Mouse (Mus musculus) CH12.LX (cell line): ENCODE measurements around the gene Rbp2. TPM values are rescaled to one million over a fixed set of nuclear protein-coding genes. Genes with fewer than 3 reads are reported as not detected.

Experiments used
- DNase-seq: peaks from one replicate; pipeline ENCODE4 v3.0.0-alpha.2; 2013; ENCODE audit errors: extremely low read depth
- H3K27ac ChIP-seq: 2 replicates; pipeline ENCODE4 v1.5.1; 2012; ENCODE audit warnings: low read depth, mild to moderate bottlenecking, control low read depth, moderate library complexity; ENCODE audit not compliant: insufficient read depth
- H3K27me3 ChIP-seq: replicated peaks from 2 replicates; pipeline ENCODE3; 2012; ENCODE audit warnings: inconsistent platforms
- H3K36me3 ChIP-seq, 2 experiments: replicated peaks in 1 of 2; 2 replicates each; pipeline versions ENCODE3 to v1.6.1; 2012; ENCODE audit warnings: inconsistent platforms in 1 of 2, low read length in 1 of 2, mild to moderate bottlenecking in 1 of 2, mixed read lengths in 1 of 2, moderate library complexity in 1 of 2; ENCODE audit not compliant: control insufficient read depth in 1 of 2, insufficient read depth in 1 of 2
- H3K4me1 ChIP-seq, 2 experiments: 2 replicates each; pipeline ENCODE4 v1.6.1; 2012; ENCODE audit warnings: inconsistent platforms in 1 of 2, moderate library complexity in 1 of 2; ENCODE audit not compliant: insufficient read depth in 2 of 2, control insufficient read depth in 1 of 2
- H3K4me2 ChIP-seq: 2 replicates; pipeline ENCODE4 v1.6.1; 2012; ENCODE audit warnings: low read depth, mild to moderate bottlenecking, control low read depth; ENCODE audit not compliant: poor library complexity, insufficient read depth, severe bottlenecking
- H3K4me3 ChIP-seq, 3 experiments: fragments of 150-350 bp in 1 of 3; sonication (generic) in 1 of 3; replicated peaks in 1 of 3; 2 replicates each; pipeline versions ENCODE3 to v1.5.1; 2011 to 2012; ENCODE audit warnings: low read depth in 2 of 3, low read length in 2 of 3, mild to moderate bottlenecking in 2 of 3, moderate library complexity in 2 of 3, control low read depth in 1 of 3, improper control_type of control experiment in 1 of 3, inconsistent platforms in 1 of 3, mixed read lengths in 1 of 3; ENCODE audit not compliant: poor library complexity in 1 of 3
- H3K79me2 ChIP-seq: replicated peaks from 2 replicates; pipeline ENCODE4 v1.6.1; 2012; ENCODE audit warnings: mild to moderate bottlenecking, moderate library complexity; ENCODE audit not compliant: control insufficient read depth, poor library complexity, insufficient read depth, severe bottlenecking; ENCODE audit errors: extremely low read depth
- H3K9ac ChIP-seq: 2 replicates; pipeline ENCODE4 v1.6.1; 2012; ENCODE audit warnings: low read depth, mild to moderate bottlenecking, control low read depth, moderate library complexity; ENCODE audit not compliant: insufficient read depth
- H3K9me3 ChIP-seq: replicated peaks from 2 replicates; pipeline ENCODE3; 2012; ENCODE audit warnings: low read length, inconsistent platforms, mixed read lengths
- BHLHE40 ChIP-seq: IDR thresholded peaks from 2 replicates; pipeline ENCODE4 v1.6.1; 2011; ENCODE audit warnings: mild to moderate bottlenecking, low read depth, low read length, improper control_type of control experiment
- CHD2 ChIP-seq: IDR thresholded peaks from 2 replicates; pipeline ENCODE4 v1.6.1; 2011; ENCODE audit warnings: low read length, improper control_type of control experiment
- CTCF ChIP-seq, 2 experiments: IDR thresholded peaks in 1 of 2; conservative IDR thresholded peaks in 1 of 2; 2 replicates each; pipeline ENCODE4 v1.5.1; 2011 to 2012; ENCODE audit warnings: low read depth in 2 of 2, low read length in 2 of 2, improper control_type of control experiment in 1 of 2, inconsistent platforms in 1 of 2, mild to moderate bottlenecking in 1 of 2, moderate library complexity in 1 of 2
- ELF1 ChIP-seq: IDR thresholded peaks from 2 replicates; pipeline ENCODE4 v1.6.1; 2014; ENCODE audit warnings: low read depth, mild to moderate bottlenecking, inconsistent platforms, low read length, improper control_type of control experiment
- EP300 ChIP-seq: IDR thresholded peaks from 2 replicates; pipeline ENCODE4 v1.6.1; 2011; ENCODE audit warnings: low read length, improper control_type of control experiment
- GABPA ChIP-seq: IDR thresholded peaks from 2 replicates; pipeline ENCODE4 v1.6.1; 2012; ENCODE audit warnings: low read depth, low read length, improper control_type of control experiment, inconsistent platforms; ENCODE audit not compliant: insufficient replicate concordance
- HCFC1 ChIP-seq: IDR thresholded peaks from 2 replicates; pipeline ENCODE4 v1.6.1; 2012; ENCODE audit warnings: low read depth, mild to moderate bottlenecking, inconsistent platforms, low read length, improper control_type of control experiment
- IRF4 ChIP-seq: IDR thresholded peaks from 2 replicates; pipeline ENCODE4 v1.6.1; 2014; ENCODE audit warnings: low read depth, mild to moderate bottlenecking, inconsistent platforms, low read length, improper control_type of control experiment
- JUND ChIP-seq: conservative IDR thresholded peaks from 2 replicates; pipeline ENCODE4 v1.6.1; 2011; ENCODE audit warnings: low read depth, low read length, improper control_type of control experiment
- KAT2A ChIP-seq: IDR thresholded peaks from 2 replicates; pipeline ENCODE4 v1.6.1; 2012; ENCODE audit warnings: low read length, improper control_type of control experiment, inconsistent platforms; ENCODE audit not compliant: insufficient replicate concordance
- MAFK ChIP-seq: IDR thresholded peaks from 2 replicates; pipeline ENCODE4 v1.6.1; 2011; ENCODE audit warnings: low read length, improper control_type of control experiment; ENCODE audit not compliant: insufficient replicate concordance
- MAZ ChIP-seq: IDR thresholded peaks from 2 replicates; pipeline ENCODE4 v1.6.1; 2012; ENCODE audit warnings: low read depth, mild to moderate bottlenecking, inconsistent platforms, low read length, improper control_type of control experiment, moderate library complexity
- MEF2A ChIP-seq: IDR thresholded peaks from 2 replicates; pipeline ENCODE4 v1.6.1; 2014; ENCODE audit warnings: low read depth, mild to moderate bottlenecking, inconsistent platforms, low read length, improper control_type of control experiment, borderline replicate concordance
- MXI1 ChIP-seq: IDR thresholded peaks from 2 replicates; pipeline ENCODE4 v1.6.1; 2011; ENCODE audit warnings: mild to moderate bottlenecking, low read depth, low read length, improper control_type of control experiment
- NRF1 ChIP-seq: IDR thresholded peaks from 2 replicates; pipeline ENCODE4 v1.6.1; 2014; ENCODE audit warnings: low read depth, mild to moderate bottlenecking, inconsistent platforms, low read length, improper control_type of control experiment, moderate library complexity
- PAX5 ChIP-seq: IDR thresholded peaks from 2 replicates; pipeline ENCODE4 v1.6.1; 2012; ENCODE audit warnings: low read length, inconsistent platforms, mixed read lengths
- POLR2A ChIP-seq: IDR thresholded peaks from 2 replicates; pipeline ENCODE4 v1.6.1; 2011; ENCODE audit warnings: low read depth, mild to moderate bottlenecking, improper control_type of control experiment, low read length
- RAD21 ChIP-seq: IDR thresholded peaks from 2 replicates; pipeline ENCODE4 v1.6.1; 2011; ENCODE audit warnings: low read depth, mild to moderate bottlenecking, low read length, improper control_type of control experiment, moderate library complexity
- SIN3A ChIP-seq: IDR thresholded peaks from 2 replicates; pipeline ENCODE4 v1.6.1; 2012; ENCODE audit warnings: low read length, improper control_type of control experiment, inconsistent platforms
- TBP ChIP-seq: conservative IDR thresholded peaks from 2 replicates; pipeline ENCODE4 v1.6.1; 2011; ENCODE audit warnings: low read depth, low read length, improper control_type of control experiment
- UBTF ChIP-seq: IDR thresholded peaks from 2 replicates; pipeline ENCODE4 v1.6.1; 2012; ENCODE audit warnings: low read depth, mild to moderate bottlenecking, inconsistent platforms, low read length, improper control_type of control experiment, moderate library complexity
- ZC3H11A ChIP-seq: IDR thresholded peaks from 2 replicates; pipeline ENCODE4 v1.6.1; 2012; ENCODE audit warnings: low read depth, mild to moderate bottlenecking, inconsistent platforms, low read length, improper control_type of control experiment
- ZMIZ1 ChIP-seq: IDR thresholded peaks from 2 replicates; pipeline ENCODE4 v1.6.1; 2012; ENCODE audit warnings: low read depth, mild to moderate bottlenecking, inconsistent platforms, low read length, improper control_type of control experiment
- ZNF384 ChIP-seq: IDR thresholded peaks from 2 replicates; pipeline ENCODE4 v1.6.1; 2012; ENCODE audit warnings: low read depth, low read length, improper control_type of control experiment, inconsistent platforms
- dilution Hi-C: fragments of 300-500 bp; cut with MboI; formaldehyde crosslinking; loops from 2 replicates; pipeline ENCODE4 v1.14.3; 2020; ENCODE audit warnings: low sequenced_read_pairs; ENCODE audit not compliant: extremely low pct_unique_long_range_greater_than_20kb, extremely low pct_ligation_motif_present
- in situ Hi-C: fragments of 300-500 bp; cut with MboI; formaldehyde crosslinking; loops from 3 replicates; pipeline ENCODE4 v1.14.3; 2019; ENCODE audit warnings: low sequenced_read_pairs, low pct_ligation_motif_present, low pct_unique_long_range_greater_than_20kb, mixed read lengths
- polyA plus RNA-seq: library from polyadenylated mRNA; unstranded; fragments of >175 nt; gene quantifications from 2 replicates; pipeline ENCODE4 v1.2.1, GENCODE M21; 2012; ENCODE audit warnings: low read depth; ENCODE audit not compliant: insufficient read length
- total RNA-seq, 2 experiments: library from RNA; depleted of rRNA; stranded (reverse); fragments of 300-350 nt in 1 of 2; fragments of >200 nt in 1 of 2; gene quantifications; 2 replicates each; pipeline ENCODE4 v1.2.3; 2012 to 2014

Rbp2 gene
- total and polyA plus RNA-seq, 3 experiments: 1.7 to 1.9 (median 1.8) TPM

DNA sequence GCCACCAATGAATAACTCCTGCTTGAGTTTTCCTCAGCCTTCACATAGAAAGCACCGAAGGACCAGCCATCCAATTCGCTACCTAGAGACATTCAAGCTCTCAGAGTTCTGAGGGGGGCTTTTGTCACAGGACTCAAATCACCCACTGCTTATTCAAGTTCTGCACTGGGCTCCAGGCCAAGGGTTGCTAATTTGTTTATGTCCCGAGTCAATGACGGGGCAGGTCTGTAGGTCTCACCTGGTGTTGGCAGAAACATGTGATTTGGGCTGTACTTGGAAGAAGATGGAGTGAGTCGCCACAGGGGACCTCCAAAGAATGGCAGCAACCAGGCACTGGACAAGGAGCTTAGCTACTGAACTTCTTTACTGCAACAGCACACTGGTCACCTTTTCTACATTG lies 5.2 kb downstream of the Rbp2 start:
- Histone ChIP-seq H3K9ac (no peak overlapping the region), H3K27me3 (peaks cover 2% of the 10 kb centered on the region), H3K4me3 (no peak overlapping the region), H3K4me1 (peaks cover 2 to 56% of the 10 kb centered on the region in 2 experiments; a peak in 3 of 4 replicates), H3K27ac (no peak overlapping the region), H3K36me3 (no peaks in the 10 kb centered on the region), H3K79me2 (no peaks in the 10 kb centered on the region), H3K4me2 (no peak overlapping the region), H3K9me3 (no peaks in the 10 kb centered on the region)
- no peak for DNase-seq
- in situ Hi-C loops (no loop called here), dilution Hi-C loops (no loop called here)
- no peak for TF ChIP-seq RAD21
- no peak for TF ChIP-seq ZMIZ1
- no peak for TF ChIP-seq POLR2A
- TF ChIP-seq KAT2A: no peak
- TF ChIP-seq MAZ: no peak
- no peak for TF ChIP-seq BHLHE40
- TF ChIP-seq JUND: no peak
- no peak for TF ChIP-seq ELF1
- TF ChIP-seq TBP: no peak
- no peak for TF ChIP-seq PAX5
- TF ChIP-seq HCFC1: no peak
- no peak for TF ChIP-seq NRF1
- no peak for TF ChIP-seq UBTF
- no peak for TF ChIP-seq ZC3H11A

GRCm38 (mm10) chr9:98492212-98492611 lies 6.3 kb downstream of the Rbp2 start:
- dilution Hi-C loops (no loop called here), in situ Hi-C loops (no loop called here)
- Histone ChIP-seq H3K4me1 (peaks cover 2 to 61% of the 10 kb centered on the region in 2 experiments; a peak in 3 of 4 replicates), H3K79me2 (no peaks in the 10 kb centered on the region), H3K4me3 (no peak overlapping the region), H3K9ac (no peak overlapping the region), H3K4me2 (no peak overlapping the region), H3K27me3 (peaks cover 2% of the 10 kb centered on the region), H3K36me3 (no peaks in the 10 kb centered on the region), H3K9me3 (no peaks in the 10 kb centered on the region), H3K27ac (no peak overlapping the region)
- TF ChIP-seq CTCF (conservative IDR thresholded peaks at IDR 0.05 in 1 of 2, IDR thresholded peaks at IDR 0.05 in 1 of 2; ENCODE audit: low read depth in 2 of 2, low read length in 2 of 2) (no peak), MAFK (no peak), ZC3H11A (no peak), SIN3A (no peak), CHD2 (no peak), POLR2A (no peak), GABPA (no peak), MEF2A (no peak), HCFC1 (no peak), ZNF384 (no peak), RAD21 (no peak), EP300 (no peak), IRF4 (no peak), MXI1 (no peak)
- no peak for DNase-seq
